Mouse (Mus musculus) CH12.LX (cell line): ENCODE data around the gene Timp3. TPM values are rescaled to one million over a fixed set of nuclear protein-coding genes. Genes with fewer than 3 reads are reported as not detected.

Experiments
- DNase-seq: peaks from one replicate; pipeline ENCODE4 v3.0.0-alpha.2; 2013; ENCODE audit errors: extremely low read depth
- H3K27ac ChIP-seq: 2 replicates; pipeline ENCODE4 v1.5.1; 2012; ENCODE audit warnings: low read depth, mild to moderate bottlenecking, control low read depth, moderate library complexity; ENCODE audit not compliant: insufficient read depth
- H3K27me3 ChIP-seq: replicated peaks from 2 replicates; pipeline ENCODE3; 2012; ENCODE audit warnings: inconsistent platforms
- H3K36me3 ChIP-seq, 2 experiments: replicated peaks in 1 of 2; 2 replicates each; pipeline versions ENCODE3 to v1.6.1; 2012; ENCODE audit warnings: inconsistent platforms in 1 of 2, low read length in 1 of 2, mild to moderate bottlenecking in 1 of 2, mixed read lengths in 1 of 2, moderate library complexity in 1 of 2; ENCODE audit not compliant: control insufficient read depth in 1 of 2, insufficient read depth in 1 of 2
- H3K4me1 ChIP-seq, 2 experiments: 2 replicates each; pipeline ENCODE4 v1.6.1; 2012; ENCODE audit warnings: inconsistent platforms in 1 of 2, moderate library complexity in 1 of 2; ENCODE audit not compliant: insufficient read depth in 2 of 2, control insufficient read depth in 1 of 2
- H3K4me2 ChIP-seq: 2 replicates; pipeline ENCODE4 v1.6.1; 2012; ENCODE audit warnings: low read depth, mild to moderate bottlenecking, control low read depth; ENCODE audit not compliant: poor library complexity, insufficient read depth, severe bottlenecking
- H3K4me3 ChIP-seq, 3 experiments: fragments of 150-350 bp in 1 of 3; sonication (generic) in 1 of 3; replicated peaks in 1 of 3; 2 replicates each; pipeline versions ENCODE3 to v1.5.1; 2011 to 2012; ENCODE audit warnings: low read depth in 2 of 3, low read length in 2 of 3, mild to moderate bottlenecking in 2 of 3, moderate library complexity in 2 of 3, control low read depth in 1 of 3, improper control_type of control experiment in 1 of 3, inconsistent platforms in 1 of 3, mixed read lengths in 1 of 3; ENCODE audit not compliant: poor library complexity in 1 of 3
- H3K79me2 ChIP-seq: replicated peaks from 2 replicates; pipeline ENCODE4 v1.6.1; 2012; ENCODE audit warnings: mild to moderate bottlenecking, moderate library complexity; ENCODE audit not compliant: control insufficient read depth, poor library complexity, insufficient read depth, severe bottlenecking; ENCODE audit errors: extremely low read depth
- H3K9ac ChIP-seq: 2 replicates; pipeline ENCODE4 v1.6.1; 2012; ENCODE audit warnings: low read depth, mild to moderate bottlenecking, control low read depth, moderate library complexity; ENCODE audit not compliant: insufficient read depth
- H3K9me3 ChIP-seq: replicated peaks from 2 replicates; pipeline ENCODE3; 2012; ENCODE audit warnings: low read length, inconsistent platforms, mixed read lengths
- BHLHE40 ChIP-seq: IDR thresholded peaks from 2 replicates; pipeline ENCODE4 v1.6.1; 2011; ENCODE audit warnings: mild to moderate bottlenecking, low read depth, low read length, improper control_type of control experiment
- CHD1 ChIP-seq: IDR thresholded peaks from 2 replicates; pipeline ENCODE4 v1.6.1; 2012; ENCODE audit warnings: low read depth, low read length, improper control_type of control experiment, inconsistent platforms
- CHD2 ChIP-seq: IDR thresholded peaks from 2 replicates; pipeline ENCODE4 v1.6.1; 2011; ENCODE audit warnings: low read length, improper control_type of control experiment
- CTCF ChIP-seq, 2 experiments: IDR thresholded peaks in 1 of 2; conservative IDR thresholded peaks in 1 of 2; 2 replicates each; pipeline ENCODE4 v1.5.1; 2011 to 2012; ENCODE audit warnings: low read depth in 2 of 2, low read length in 2 of 2, improper control_type of control experiment in 1 of 2, inconsistent platforms in 1 of 2, mild to moderate bottlenecking in 1 of 2, moderate library complexity in 1 of 2
- E2F4 ChIP-seq: IDR thresholded peaks from 2 replicates; pipeline ENCODE4 v1.6.1; 2011; ENCODE audit warnings: low read depth, low read length, improper control_type of control experiment; ENCODE audit not compliant: insufficient replicate concordance
- EP300 ChIP-seq: IDR thresholded peaks from 2 replicates; pipeline ENCODE4 v1.6.1; 2011; ENCODE audit warnings: low read length, improper control_type of control experiment
- GABPA ChIP-seq: IDR thresholded peaks from 2 replicates; pipeline ENCODE4 v1.6.1; 2012; ENCODE audit warnings: low read depth, low read length, improper control_type of control experiment, inconsistent platforms; ENCODE audit not compliant: insufficient replicate concordance
- HCFC1 ChIP-seq: IDR thresholded peaks from 2 replicates; pipeline ENCODE4 v1.6.1; 2012; ENCODE audit warnings: low read depth, mild to moderate bottlenecking, inconsistent platforms, low read length, improper control_type of control experiment
- IRF4 ChIP-seq: IDR thresholded peaks from 2 replicates; pipeline ENCODE4 v1.6.1; 2014; ENCODE audit warnings: low read depth, mild to moderate bottlenecking, inconsistent platforms, low read length, improper control_type of control experiment
- JUN ChIP-seq: IDR thresholded peaks from 2 replicates; pipeline ENCODE4 v1.6.1; 2011; ENCODE audit warnings: low read depth, mild to moderate bottlenecking, low read length, improper control_type of control experiment, moderate library complexity; ENCODE audit not compliant: insufficient read depth
- KAT2A ChIP-seq: IDR thresholded peaks from 2 replicates; pipeline ENCODE4 v1.6.1; 2012; ENCODE audit warnings: low read length, improper control_type of control experiment, inconsistent platforms; ENCODE audit not compliant: insufficient replicate concordance
- MEF2A ChIP-seq: IDR thresholded peaks from 2 replicates; pipeline ENCODE4 v1.6.1; 2014; ENCODE audit warnings: low read depth, mild to moderate bottlenecking, inconsistent platforms, low read length, improper control_type of control experiment, borderline replicate concordance
- NELFE ChIP-seq: IDR thresholded peaks from 2 replicates; pipeline ENCODE4 v1.6.1; 2011; ENCODE audit warnings: low read depth, low read length, improper control_type of control experiment
- PAX5 ChIP-seq: IDR thresholded peaks from 2 replicates; pipeline ENCODE4 v1.6.1; 2012; ENCODE audit warnings: low read length, inconsistent platforms, mixed read lengths
- POLR2A ChIP-seq: IDR thresholded peaks from 2 replicates; pipeline ENCODE4 v1.6.1; 2011; ENCODE audit warnings: low read depth, mild to moderate bottlenecking, improper control_type of control experiment, low read length
- POLR2AphosphoS2 ChIP-seq: IDR thresholded peaks from 2 replicates; pipeline ENCODE4 v1.6.1; 2011; ENCODE audit warnings: low read depth, low read length, improper control_type of control experiment
- RAD21 ChIP-seq: IDR thresholded peaks from 2 replicates; pipeline ENCODE4 v1.6.1; 2011; ENCODE audit warnings: low read depth, mild to moderate bottlenecking, low read length, improper control_type of control experiment, moderate library complexity
- RCOR1 ChIP-seq: conservative IDR thresholded peaks from 2 replicates; pipeline ENCODE4 v1.6.1; 2012; ENCODE audit warnings: low read depth, mild to moderate bottlenecking, inconsistent platforms, low read length, improper control_type of control experiment
- SMC3 ChIP-seq: IDR thresholded peaks from 2 replicates; pipeline ENCODE4 v1.6.1; 2011; ENCODE audit warnings: low read depth, low read length, improper control_type of control experiment
- TBP ChIP-seq: conservative IDR thresholded peaks from 2 replicates; pipeline ENCODE4 v1.6.1; 2011; ENCODE audit warnings: low read depth, low read length, improper control_type of control experiment
- UBTF ChIP-seq: IDR thresholded peaks from 2 replicates; pipeline ENCODE4 v1.6.1; 2012; ENCODE audit warnings: low read depth, mild to moderate bottlenecking, inconsistent platforms, low read length, improper control_type of control experiment, moderate library complexity
- USF1 ChIP-seq: IDR thresholded peaks from 2 replicates; pipeline ENCODE4 v1.6.1; 2014; ENCODE audit warnings: low read depth, mild to moderate bottlenecking, inconsistent platforms, low read length, improper control_type of control experiment
- USF2 ChIP-seq: conservative IDR thresholded peaks from 2 replicates; pipeline ENCODE4 v1.6.1; 2011; ENCODE audit warnings: low read depth, low read length, improper control_type of control experiment
- ZC3H11A ChIP-seq: IDR thresholded peaks from 2 replicates; pipeline ENCODE4 v1.6.1; 2012; ENCODE audit warnings: low read depth, mild to moderate bottlenecking, inconsistent platforms, low read length, improper control_type of control experiment
- ZKSCAN1 ChIP-seq: IDR thresholded peaks from 2 replicates; pipeline ENCODE4 v1.6.1; 2012; ENCODE audit warnings: low read depth, inconsistent platforms, low read length, improper control_type of control experiment, borderline replicate concordance
- dilution Hi-C: fragments of 300-500 bp; cut with MboI; formaldehyde crosslinking; loops from 2 replicates; pipeline ENCODE4 v1.14.3; 2020; ENCODE audit warnings: low sequenced_read_pairs; ENCODE audit not compliant: extremely low pct_unique_long_range_greater_than_20kb, extremely low pct_ligation_motif_present
- in situ Hi-C: fragments of 300-500 bp; cut with MboI; formaldehyde crosslinking; loops from 3 replicates; pipeline ENCODE4 v1.14.3; 2019; ENCODE audit warnings: low sequenced_read_pairs, low pct_ligation_motif_present, low pct_unique_long_range_greater_than_20kb, mixed read lengths
- polyA plus RNA-seq: library from polyadenylated mRNA; unstranded; fragments of >175 nt; gene quantifications from 2 replicates; pipeline ENCODE4 v1.2.1, GENCODE M21; 2012; ENCODE audit warnings: low read depth; ENCODE audit not compliant: insufficient read length
- total RNA-seq, 2 experiments: library from RNA; depleted of rRNA; stranded (reverse); fragments of 300-350 nt in 1 of 2; fragments of >200 nt in 1 of 2; gene quantifications; 2 replicates each; pipeline ENCODE4 v1.2.3; 2012 to 2014

Timp3 gene
- total and polyA plus RNA-seq, 3 experiments: 0.09 to 0.17 TPM; not detected in 1

GRCm38 (mm10) chr10:86365632-86366092 lies 65.5 kb downstream of the Timp3 start:
- no peaks in the 10 kb centered on the region for H3K27me3 ChIP-seq
- TF ChIP-seq POLR2AphosphoS2: no peak
- TF ChIP-seq MEF2A: no peak
- no peak for TF ChIP-seq RAD21
- no peak for TF ChIP-seq POLR2A
- TF ChIP-seq SMC3: no peak
- no peak for TF ChIP-seq TBP
- TF ChIP-seq RCOR1: no peak
- TF ChIP-seq E2F4: no peak
- TF ChIP-seq ZKSCAN1: no peak
- TF ChIP-seq UBTF: no peak
- no peak for TF ChIP-seq USF1
- no peak for TF ChIP-seq CHD1
- no peaks in the 10 kb centered on the region for H3K79me2 ChIP-seq
- in situ Hi-C loops: no loop called here
- H3K4me3 ChIP-seq: no peak overlapping the region
- H3K36me3 ChIP-seq: peaks cover 0 to 41% of the 10 kb centered on the region in 2 experiments
- no peaks in the 10 kb centered on the region for H3K9me3 ChIP-seq
- dilution Hi-C loops: no loop called here
- no peak overlapping the region for H3K9ac ChIP-seq
- peaks cover 16 to 45% of the 10 kb centered on the region in 2 experiments for H3K4me1 ChIP-seq
- no peak overlapping the region for H3K27ac ChIP-seq
- no peak for DNase-seq
- no peak overlapping the region for H3K4me2 ChIP-seq

GRCm38 (mm10) chr10:86367346-86367745 lies 67.2 kb downstream of the Timp3 start:
- in situ Hi-C loops: no loop called here
- Histone ChIP-seq H3K4me2 (no peak overlapping the region), H3K9ac (no peak overlapping the region), H3K36me3 (peaks cover 0 to 51% of the 10 kb centered on the region in 2 experiments), H3K27me3 (no peaks in the 10 kb centered on the region), H3K4me3 (no peak overlapping the region), H3K4me1 (peaks cover 16 to 40% of the 10 kb centered on the region in 2 experiments)
- no peak for TF ChIP-seq GABPA
- TF ChIP-seq HCFC1: no peak
- no peak for TF ChIP-seq USF2
- no peak for TF ChIP-seq IRF4
- TF ChIP-seq NELFE: no peak
- TF ChIP-seq CHD2: no peak
- TF ChIP-seq MEF2A: no peak
- TF ChIP-seq BHLHE40: no peak
- no peak for TF ChIP-seq POLR2A
- no peak for TF ChIP-seq KAT2A
- no peak for TF ChIP-seq CHD1
- TF ChIP-seq JUN: no peak
- no peak for TF ChIP-seq CTCF (conservative IDR thresholded peaks at IDR 0.05 in 1 of 2, IDR thresholded peaks at IDR 0.05 in 1 of 2; ENCODE audit: low read depth in 2 of 2, low read length in 2 of 2)
- no peak for TF ChIP-seq ZC3H11A
- TF ChIP-seq TBP: no peak
- TF ChIP-seq PAX5: no peak
- no peak for TF ChIP-seq EP300
- no peak for TF ChIP-seq RCOR1
- TF ChIP-seq, all 38 proteins: peak for 0
- no peak overlapping the region for H3K27ac ChIP-seq
- H3K9me3 ChIP-seq: no peaks in the 10 kb centered on the region
- no peaks in the 10 kb centered on the region for H3K79me2 ChIP-seq
- no peak for DNase-seq
- dilution Hi-C loops: no loop called here
